Mouse (Mus musculus) lung, adult 2 months (tissue): ENCODE results near the gene Plcz1. TPM values are rescaled to one million over a fixed set of nuclear protein-coding genes. Genes with fewer than 3 reads are reported as not detected.

Source experiments
- DNase-seq: peaks from one replicate; pipeline ENCODE4 v3.0.0; 2022
- H3K4me1 ChIP-seq: fragments of 200-500 bp; 2 replicates; pipeline ENCODE4 v1.6.1; 2011; ENCODE audit warnings: low read length; ENCODE audit not compliant: control insufficient read depth, insufficient read depth
- H3K4me3 ChIP-seq: fragments of 200-500 bp; replicated peaks from 2 replicates; pipeline ENCODE3; 2011; ENCODE audit warnings: low read depth, mild to moderate bottlenecking, control low read depth, low read length; ENCODE audit errors: extremely low read depth
- CTCF ChIP-seq: fragments of 200-500 bp; IDR thresholded peaks from 2 replicates; pipeline ENCODE4 v1.5.1; 2011; ENCODE audit warnings: mild to moderate bottlenecking, low read length, control low read depth; ENCODE audit not compliant: insufficient read depth
- POLR2A ChIP-seq: fragments of 200-500 bp; IDR thresholded peaks from 2 replicates; pipeline ENCODE4 v1.6.1; 2011; ENCODE audit warnings: low read depth, mild to moderate bottlenecking, control low read depth, low read length, borderline replicate concordance; ENCODE audit errors: extremely low read depth
- WGBS: fragments of 180-500 bp; shearing (Covaris S2); methylation state at CpG from one replicate; pipeline ENCODE4 v1.1.7; 2018; 5-methylcytosine and 5-hydroxymethylcytosine counted together
- polyA plus RNA-seq: library from polyadenylated mRNA; depleted of rRNA; stranded (reverse); fragments of >200 nt; gene quantifications from 2 replicates; pipeline ENCODE4 v1.2.3, GENCODE M21; 2012

The Plcz1 gene
- polyA plus RNA-seq, 1 experiment, result not detected

GRCm38 (mm10) chr6:139989597-139989996 lies 51.7 kb downstream of the Plcz1 start:
- no peaks in the 10 kb centered on the region for H3K4me1 ChIP-seq
- no peak overlapping the region for H3K4me3 ChIP-seq
- no peak for TF ChIP-seq CTCF
- no peak for TF ChIP-seq POLR2A
- DNase-seq, result no peak
- 60% methylated on average over 10 of the region's 10 CpGs for WGBS

- H3K4me3 ChIP-seq, result no peak overlapping the region
- H3K4me1 ChIP-seq, result no peaks in the 10 kb centered on the region
- no peak for DNase-seq
- TF ChIP-seq CTCF (no peak), POLR2A (no peak)
- 90% methylated on average over 6 of the region's 6 CpGs for WGBS
Observed at GRCm38 (mm10) chr6:139989075-139989474, 52.2 kb downstream of the Plcz1 start.

GRCm38 (mm10) chr6:139986564-139986963 lies 54.7 kb downstream of the Plcz1 start:
- Histone ChIP-seq H3K4me1 (no peaks in the 10 kb centered on the region), H3K4me3 (no peak overlapping the region)
- 57% methylated on average over 2 of the region's 2 CpGs for WGBS
- TF ChIP-seq POLR2A (no peak), CTCF (no peak)
- no peak for DNase-seq

GRCm38 (mm10) chr6:139984069-139984468 lies 57.2 kb downstream of the Plcz1 start:
- DNase-seq, result no peak
- no peak overlapping the region for H3K4me3 ChIP-seq
- 92% methylated on average over 3 of the region's 3 CpGs for WGBS
- TF ChIP-seq CTCF, result no peak
- no peak for TF ChIP-seq POLR2A
- no peaks in the 10 kb centered on the region for H3K4me1 ChIP-seq

GRCm38 (mm10) chr6:139981061-139981460 lies 60.2 kb downstream of the Plcz1 start:
- no peak for DNase-seq
- TF ChIP-seq CTCF (no peak), POLR2A (no peak)
- Histone ChIP-seq H3K4me1 (no peaks in the 10 kb centered on the region), H3K4me3 (no peak overlapping the region)

- no peak overlapping the region for H3K4me3 ChIP-seq
- no peak for TF ChIP-seq CTCF
- TF ChIP-seq POLR2A, result no peak
- 52% methylated on average over 3 of the region's 3 CpGs for WGBS
- no peaks in the 10 kb centered on the region for H3K4me1 ChIP-seq
- DNase-seq, result no peak
Observed at GRCm38 (mm10) chr6:139978114-139978513, 63.1 kb downstream of the Plcz1 start.

GRCm38 (mm10) chr6:139974668-139975067 lies 66.6 kb downstream of the Plcz1 start:
- DNase-seq, result no peak
- no peaks in the 10 kb centered on the region for H3K4me1 ChIP-seq
- H3K4me3 ChIP-seq, result no peak overlapping the region
- no peak for TF ChIP-seq POLR2A
- no peak for TF ChIP-seq CTCF
- 79% methylated on average over 5 of the region's 5 CpGs for WGBS

GRCm38 (mm10) chr6:139971608-139972298 lies 69.5 kb downstream of the Plcz1 start:
- TF ChIP-seq CTCF (no peak), POLR2A (no peak)
- no peak for DNase-seq
- H3K4me1 ChIP-seq, result no peaks in the 10 kb centered on the region
- 54% methylated on average over 4 of the region's 4 CpGs for WGBS
- H3K4me3 ChIP-seq, result no peak overlapping the region

GRCm38 (mm10) chr6:139966684-139967083 lies 74.6 kb downstream of the Plcz1 start:
- WGBS, result 63% methylated on average over 6 of the region's 6 CpGs
- no peak for TF ChIP-seq POLR2A
- TF ChIP-seq CTCF, result no peak
- DNase-seq, result no peak

GRCm38 (mm10) chr6:139964895-139965294 lies 76.4 kb downstream of the Plcz1 start:
- TF ChIP-seq CTCF (no peak), POLR2A (no peak)
- Histone ChIP-seq H3K4me3 (no peak overlapping the region), H3K4me1 (no peaks in the 10 kb centered on the region)
- WGBS, result 82% methylated on average over 3 of the region's 3 CpGs
- DNase-seq, result no peak

More at GRCm38 (mm10) chr6:139966684-139967083, 74.6 kb downstream of the Plcz1 start:
- Histone ChIP-seq H3K4me3 (no peak overlapping the region), H3K4me1 (no peaks in the 10 kb centered on the region)
